Mouse (Mus musculus): Measurements from ENCODE around the gene Plxna4.

- TF ChIP-seq CTCF (IDR thresholded peaks at IDR 0.05; ENCODE audit: low read depth, low read length) (no peak), POLR2A (IDR thresholded peaks at IDR 0.05; ENCODE audit: borderline replicate concordance, low read depth, low read length) (no peak)
These were observed 363.8 kb downstream of the Plxna4 start for GRCm38 (mm10) chr6:32224007-32224703.
